Mouse (Mus musculus): ENCODE data around the gene Btbd18.

The Btbd18 gene

DNA sequence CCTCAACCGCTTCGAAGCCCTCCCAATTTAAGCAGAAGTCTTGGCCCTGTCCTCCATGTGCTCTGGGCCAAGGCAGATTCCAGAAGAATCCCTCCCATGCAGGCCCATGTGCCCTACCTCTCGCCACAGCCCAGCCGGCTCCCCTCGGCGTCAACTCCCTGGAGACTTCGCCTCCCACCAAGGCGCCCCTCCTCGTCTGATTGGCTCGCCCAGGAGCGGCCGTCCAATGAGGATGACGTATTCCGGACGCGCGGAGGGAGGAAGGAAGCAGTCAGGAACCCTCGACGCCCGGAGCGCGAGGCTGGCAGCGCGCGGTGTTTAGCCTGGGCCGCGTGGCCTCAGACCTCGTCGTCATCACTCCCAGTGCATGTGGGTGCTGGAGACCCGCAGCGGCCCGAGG lies at the start of gene Btbd18:
Gene Btbd18 (plus strand): TSS at position 274 of the 400 bp plus-strand sequence.
- DNase-seq, result no peak

DNA sequence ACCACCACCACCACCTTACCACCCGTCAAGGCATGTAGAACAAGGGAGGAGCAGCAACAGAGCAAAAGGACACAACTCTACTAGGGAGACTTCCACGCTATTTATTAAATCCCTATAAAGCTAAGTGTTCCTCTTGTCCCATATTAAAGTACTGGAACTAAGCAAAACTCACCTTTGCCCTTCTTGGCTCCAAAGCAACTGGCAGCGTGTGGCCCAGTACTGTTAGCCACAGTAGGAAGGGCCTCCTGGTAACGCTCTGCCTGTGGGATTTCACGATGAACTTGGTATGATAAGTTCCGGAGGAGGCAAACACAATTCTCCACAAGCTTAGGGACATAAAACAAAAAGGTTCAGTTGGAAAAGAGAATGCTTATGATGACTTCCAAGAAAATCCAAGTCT lies 46.1 kb upstream of the Btbd18 start:
- peak; percentile 41 to 63 for DNase-seq

- DNase-seq, result peak in 1 of 2 experiments; percentile 74
These were observed 41.0 kb upstream of the Btbd18 start for GRCm38 (mm10) chr2:84617637-84618515.

GRCm38 (mm10) chr2:84618914-84619313 lies 40.0 kb upstream of the Btbd18 start:
- peak; percentile 39 to 48 for DNase-seq

GRCm38 (mm10) chr2:84619646-84620340 lies 39.1 kb upstream of the Btbd18 start:
- peak in 1 of 2 experiments; percentile 40 for DNase-seq

GRCm38 (mm10) chr2:84622668-84623067 lies 36.2 kb upstream of the Btbd18 start:
- DNase-seq, result no peak

GRCm38 (mm10) chr2:84623428-84624119 lies 35.3 kb upstream of the Btbd18 start:
- DNase-seq, result no peak

- DNase-seq, result peak in 1 of 2 experiments; percentile 48
These were observed 34.7 kb upstream of the Btbd18 start for GRCm38 (mm10) chr2:84624201-84624600.

GRCm38 (mm10) chr2:84626366-84626975 lies 32.4 kb upstream of the Btbd18 start:
- DNase-seq, result no peak

DNA sequence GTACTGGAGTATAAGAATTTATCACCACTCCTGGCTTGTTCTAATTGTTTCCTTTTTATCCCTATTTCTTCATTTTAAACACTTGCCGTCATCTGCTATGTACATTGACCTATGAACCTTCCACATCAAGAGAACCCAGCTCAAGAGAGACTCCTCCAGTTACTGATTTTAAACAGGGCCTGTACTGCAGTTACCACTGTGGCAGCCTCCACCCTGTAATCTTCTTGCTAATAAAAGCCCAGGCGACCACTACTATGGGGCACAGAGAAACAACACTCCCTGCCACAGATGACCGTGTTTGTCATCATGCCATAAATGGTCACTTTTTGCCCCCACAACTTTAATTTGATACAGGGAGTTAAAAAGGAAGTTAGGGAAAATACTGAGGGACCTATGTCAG lies 31.8 kb upstream of the Btbd18 start:
- no peak for DNase-seq

DNA sequence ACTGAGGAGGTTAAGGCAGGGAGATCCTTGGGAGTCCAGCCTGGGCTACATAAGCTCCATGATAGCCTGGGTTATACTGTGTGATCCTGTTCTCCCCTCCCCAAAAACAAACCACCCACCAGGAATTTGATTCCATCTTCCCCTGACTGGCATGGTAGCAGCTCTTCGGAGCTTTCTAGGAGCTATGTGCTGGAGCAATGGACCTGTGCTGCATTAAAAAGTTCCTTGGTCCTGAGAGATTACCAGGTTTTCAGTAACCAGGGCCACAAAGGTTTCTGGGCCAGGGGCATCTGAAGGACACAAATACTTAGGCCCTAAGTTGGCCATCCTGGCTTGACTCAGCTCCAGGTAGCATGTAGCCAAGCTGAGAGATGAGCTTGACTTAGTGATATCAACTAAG lies 26.9 kb upstream of the Btbd18 start:
- no peak for DNase-seq

DNA sequence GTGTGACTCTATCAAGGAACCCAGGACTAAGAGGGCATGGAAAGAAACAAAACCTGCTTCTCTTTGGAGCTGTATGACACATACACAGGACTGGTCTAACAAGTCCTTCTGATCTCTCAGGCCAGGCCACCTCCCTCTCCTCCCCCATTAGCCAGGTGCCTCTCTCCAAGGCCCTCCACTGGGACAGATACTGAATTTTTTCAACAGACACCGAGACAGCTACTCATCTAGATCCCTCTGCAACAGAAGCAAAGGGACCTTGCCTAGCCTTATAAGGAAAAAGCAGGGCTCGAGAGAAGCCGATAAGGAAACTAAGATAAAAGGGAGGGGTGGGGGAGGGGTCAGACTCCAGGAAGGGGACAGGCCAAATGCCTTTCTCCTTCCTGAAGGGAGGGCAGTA lies 25.9 kb upstream of the Btbd18 start:
- peak in 1 of 2 experiments; percentile 59 for DNase-seq

DNA sequence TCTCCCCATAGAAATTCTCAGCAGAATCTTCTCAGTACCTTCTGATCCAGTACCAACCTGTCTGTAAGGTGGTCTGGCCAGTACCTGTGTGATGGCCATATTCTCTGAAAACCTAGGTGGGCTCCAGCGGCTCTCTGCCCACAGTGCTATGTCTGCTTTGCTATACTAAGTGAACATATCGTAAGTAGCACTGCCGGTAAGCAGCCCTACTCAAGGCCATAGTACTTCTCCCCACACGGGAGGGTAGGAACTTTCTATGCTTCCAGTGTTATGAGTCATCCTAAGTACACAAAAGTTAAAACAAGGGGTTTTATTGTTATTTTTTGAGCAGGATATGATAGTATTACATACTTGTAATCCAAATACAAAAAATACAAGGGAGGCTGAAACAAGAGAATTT lies 24.9 kb upstream of the Btbd18 start:
- no peak for DNase-seq

GRCm38 (mm10) chr2:84634934-84635482 lies 23.9 kb upstream of the Btbd18 start:
- DNase-seq, result no peak

GRCm38 (mm10) chr2:84635611-84636010 lies 23.3 kb upstream of the Btbd18 start:
- peak; percentile 97 for DNase-seq

DNA sequence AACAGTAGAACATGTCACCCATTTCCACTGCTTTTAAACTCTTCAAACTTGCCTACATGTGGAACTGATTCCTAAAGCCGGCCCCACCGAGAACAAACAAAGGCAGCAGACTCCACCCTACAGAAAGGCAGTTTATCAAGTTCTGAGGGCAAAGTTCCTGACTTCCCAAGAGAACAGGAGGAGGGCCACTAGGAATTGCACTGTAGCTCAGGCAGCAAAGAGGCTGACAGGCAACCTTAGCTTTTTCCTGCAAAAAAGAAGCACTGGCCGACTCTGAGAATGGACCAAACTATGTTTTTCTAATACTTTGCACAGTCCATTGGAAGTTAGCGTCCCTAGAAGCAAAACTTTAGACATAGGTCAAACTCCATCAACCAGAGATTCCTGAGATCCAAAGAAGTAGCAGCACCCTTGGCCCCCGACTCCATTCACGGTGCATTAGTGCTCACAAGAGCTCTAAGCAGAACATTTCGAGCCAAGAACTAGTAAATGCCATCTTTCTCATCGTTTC lies 22.6 kb upstream of the Btbd18 start:
- peak; percentile 65 to 73 for DNase-seq

- peak; percentile 50 to 63 for DNase-seq
These were observed 21.3 kb upstream of the Btbd18 start for GRCm38 (mm10) chr2:84637452-84638165.

DNA sequence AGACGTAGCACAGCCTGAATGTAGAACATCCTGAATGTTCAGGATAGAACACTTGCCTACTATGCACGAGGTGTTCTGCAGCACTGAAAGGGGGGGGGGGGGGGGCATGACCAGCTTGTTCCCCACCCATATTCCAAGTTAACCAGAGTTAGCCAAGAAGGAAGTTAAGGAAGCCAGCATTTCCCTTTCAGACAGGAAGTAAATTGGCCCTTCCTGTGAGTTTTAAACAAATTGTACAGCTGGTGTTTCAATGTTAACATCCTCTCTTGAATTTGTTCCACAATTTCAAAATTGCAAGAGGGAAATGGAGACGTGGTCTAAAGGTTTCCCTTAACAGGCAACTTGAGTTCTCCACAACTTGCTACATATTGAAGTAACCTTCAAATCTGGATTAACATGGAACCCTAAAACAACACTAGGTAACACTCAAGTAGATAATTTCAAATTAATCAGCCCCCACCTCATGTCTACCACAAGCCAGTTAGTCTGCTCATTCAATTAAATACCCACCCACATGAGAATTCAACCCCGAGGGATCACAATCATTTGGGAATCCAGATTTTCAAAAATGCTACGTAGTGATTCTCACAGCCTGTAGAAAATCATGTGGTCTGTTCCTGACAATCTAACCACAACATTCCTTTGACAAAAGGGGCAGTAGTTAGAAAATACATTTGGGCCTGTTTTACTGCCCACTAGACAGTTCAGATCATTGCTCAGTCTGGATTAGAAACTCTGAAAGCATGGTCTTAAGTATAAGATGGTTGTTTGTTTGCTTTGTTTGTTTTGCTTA lies 20.3 kb upstream of the Btbd18 start:
- DNase-seq, result no peak

- no peak for DNase-seq
These were observed 18.0 kb upstream of the Btbd18 start for GRCm38 (mm10) chr2:84640833-84641232.

DNA sequence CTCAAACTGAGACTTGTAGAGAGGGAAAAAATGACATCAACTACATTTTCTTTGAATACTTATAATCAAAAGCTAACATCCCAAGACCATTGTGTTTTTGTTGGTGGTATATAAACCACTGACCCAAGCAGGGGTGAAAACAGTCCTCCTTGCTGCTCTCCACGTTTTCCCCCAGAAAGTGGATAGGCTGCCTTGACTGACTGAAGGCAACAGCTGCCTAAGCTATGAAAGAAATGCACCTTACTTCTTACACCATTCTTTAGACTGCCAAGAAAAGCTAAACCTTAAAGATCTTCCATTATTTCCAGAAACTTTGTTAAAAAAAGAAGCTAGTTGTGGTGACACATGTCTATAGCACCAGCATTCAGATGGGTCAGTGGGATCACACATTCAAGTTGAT lies 12.7 kb upstream of the Btbd18 start:
- DNase-seq, result no peak

DNA sequence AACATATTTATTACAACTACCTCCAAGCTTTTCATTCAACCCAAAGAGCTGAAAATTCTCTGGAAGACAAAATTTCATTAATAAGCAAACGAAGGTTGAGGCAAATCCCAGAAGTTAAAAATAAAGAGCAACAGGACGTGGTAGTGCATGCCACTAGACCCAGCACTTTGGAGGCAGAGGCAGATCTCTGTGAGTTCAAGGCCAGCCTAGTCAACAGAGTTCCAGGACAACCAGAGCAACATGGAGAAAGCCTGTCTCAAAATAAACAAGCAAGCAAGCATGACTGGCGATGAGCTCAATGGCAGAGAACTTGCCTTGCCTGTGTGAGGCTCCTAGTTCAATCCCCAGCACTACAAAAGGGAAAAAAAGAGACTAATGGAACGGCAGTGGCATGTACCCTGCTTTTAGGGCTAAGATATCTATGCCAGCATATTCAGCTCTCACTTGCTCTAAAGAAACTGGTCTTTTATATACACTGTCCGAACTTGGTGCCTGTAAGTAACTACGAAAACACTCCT lies 11.8 kb upstream of the Btbd18 start:
- DNase-seq, result no peak

Data from kidney, postnatal 25 days (tissue).